Mouse (Mus musculus) CD8-positive naive resting alpha-beta T cell, adult 2 months (primary cell): Measurements from ENCODE around the gene Mymx.
A peak's percentile ranks its signal among the peaks of the same experiment; 100 is the strongest.
"Not testable (repeated sequence)": the region's sequence is repeated elsewhere in the genome, so short reads cannot be mapped to it uniquely, and the experiment has no call there.

Source experiments
- DNase-seq, 2 experiments: peaks; one replicate each; pipeline ENCODE4 v3.0.0; 2022; ENCODE audit warnings: low read depth in 2 of 2, low spot score in 2 of 2

Mymx gene

DNA sequence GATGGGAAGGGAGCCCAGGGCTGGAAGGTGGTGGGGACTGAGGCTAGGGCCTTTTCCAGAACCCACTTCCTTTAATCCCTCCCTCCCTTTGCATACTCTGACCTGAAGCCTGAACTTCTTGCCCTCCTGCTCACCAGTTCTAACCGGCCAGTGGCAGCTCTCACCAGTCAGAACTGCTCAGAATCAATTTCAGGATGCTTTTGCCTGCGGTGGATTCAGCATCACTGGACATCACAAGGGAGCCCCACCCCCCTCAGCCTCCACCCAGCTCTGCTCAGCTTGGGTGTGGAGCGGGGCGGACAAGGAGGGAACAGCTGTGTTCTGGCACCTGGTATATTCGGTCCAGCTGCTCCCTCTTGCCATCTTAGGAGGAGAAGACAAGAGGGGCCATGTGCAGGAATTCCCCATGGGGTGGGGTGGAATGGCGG is at the start of gene Mymx:
TSS of gene Mymx (minus strand) at position 226 of the 428 bp plus-strand sequence.
- DNase-seq: no peak

DNA sequence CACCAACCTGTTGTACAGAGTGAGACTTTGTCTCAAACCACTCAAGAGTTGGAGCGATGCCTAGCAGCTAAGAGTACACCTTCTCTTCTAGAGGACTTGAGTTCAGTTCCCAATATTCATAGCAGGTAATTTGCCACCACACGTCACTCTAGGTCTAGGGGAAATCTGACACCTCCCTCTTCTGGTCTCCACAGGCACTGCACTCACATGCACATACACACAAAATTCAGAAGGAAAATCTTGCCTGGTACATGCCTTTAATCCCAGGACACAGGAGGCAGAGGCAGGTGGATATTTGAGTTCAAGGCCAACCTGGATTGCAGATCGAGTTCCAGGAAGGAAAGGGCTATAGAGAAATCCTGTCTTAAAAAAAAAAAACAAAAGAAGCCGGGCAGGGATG is 42.3 kb upstream of the Mymx start:
- DNase-seq: no peak

DNA sequence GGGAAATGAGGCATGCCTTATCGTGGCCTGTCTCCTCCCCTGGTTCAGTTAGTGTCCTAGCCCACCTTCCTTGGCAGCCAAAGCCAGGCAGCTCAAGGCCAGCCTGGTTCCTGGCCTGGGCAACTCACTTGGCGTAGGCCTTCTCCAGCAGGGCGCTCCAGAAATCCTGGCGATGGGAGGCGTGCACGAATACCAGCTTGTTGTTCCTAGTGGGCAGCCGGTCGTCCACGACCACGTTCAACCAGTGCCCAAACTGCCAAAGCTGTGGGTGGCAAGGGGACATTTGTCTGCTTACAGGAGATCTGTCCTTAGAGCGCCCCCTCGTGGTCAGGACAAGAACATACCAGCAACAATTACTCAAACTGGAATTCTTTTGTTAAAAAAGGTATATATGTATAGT is 40.8 kb upstream of the Mymx start:
- peak; percentile 63 to 67 for DNase-seq

DNA sequence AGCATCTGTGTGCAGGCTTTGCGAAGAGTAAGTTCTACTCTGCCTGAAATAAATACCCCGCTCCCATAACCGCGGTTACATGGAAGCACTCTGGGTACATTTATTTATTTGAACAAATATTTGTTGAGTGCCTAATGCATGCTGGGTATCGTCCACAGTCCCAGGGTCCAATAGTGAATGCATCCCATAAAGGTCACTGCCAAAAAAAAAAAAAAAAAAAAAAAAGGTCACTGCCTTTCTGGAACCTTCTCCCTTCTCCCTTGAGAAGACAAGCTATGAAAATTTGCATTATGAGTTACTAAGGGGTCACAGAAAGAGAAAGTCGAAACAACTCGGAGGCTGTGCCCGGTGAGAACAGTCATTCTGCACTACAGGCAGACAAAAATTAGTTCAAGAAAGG is 40.1 kb upstream of the Mymx start:
- DNase-seq: no peak

DNA sequence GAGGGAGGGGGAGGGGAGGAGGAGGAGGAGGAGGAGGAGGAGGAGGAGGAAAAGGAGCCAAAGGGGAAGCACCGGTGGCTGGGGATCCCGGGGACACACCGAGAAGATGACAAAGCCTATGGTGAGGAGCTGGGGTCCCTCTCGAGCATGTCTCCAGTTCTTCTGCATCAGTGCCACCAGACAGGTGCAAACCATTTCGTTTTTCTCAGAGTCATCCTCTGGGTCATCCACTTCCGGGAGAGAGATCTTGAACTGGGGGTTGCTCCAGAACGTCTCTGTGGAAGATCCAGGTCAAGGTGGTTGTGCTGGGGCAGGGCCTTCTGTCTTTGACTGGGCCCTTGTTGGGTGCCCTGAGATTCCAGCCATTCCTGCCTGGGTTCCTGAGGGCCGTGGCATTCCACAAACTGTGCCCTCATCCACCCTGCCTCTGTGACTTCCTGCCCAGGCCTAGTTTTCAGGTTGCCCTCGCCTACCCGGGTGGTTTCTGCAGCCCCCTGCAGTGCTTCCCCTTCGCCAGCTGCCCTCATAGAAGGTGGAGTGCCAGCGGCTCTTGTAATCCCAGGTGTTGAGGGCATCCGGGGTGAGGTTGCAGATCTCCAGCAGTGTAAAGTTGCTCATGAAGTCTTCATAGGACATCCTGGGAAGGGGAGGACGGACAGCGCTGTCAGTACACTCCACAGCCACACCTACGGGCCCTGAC is 36.8 kb upstream of the Mymx start:
- no peak for DNase-seq

DNA sequence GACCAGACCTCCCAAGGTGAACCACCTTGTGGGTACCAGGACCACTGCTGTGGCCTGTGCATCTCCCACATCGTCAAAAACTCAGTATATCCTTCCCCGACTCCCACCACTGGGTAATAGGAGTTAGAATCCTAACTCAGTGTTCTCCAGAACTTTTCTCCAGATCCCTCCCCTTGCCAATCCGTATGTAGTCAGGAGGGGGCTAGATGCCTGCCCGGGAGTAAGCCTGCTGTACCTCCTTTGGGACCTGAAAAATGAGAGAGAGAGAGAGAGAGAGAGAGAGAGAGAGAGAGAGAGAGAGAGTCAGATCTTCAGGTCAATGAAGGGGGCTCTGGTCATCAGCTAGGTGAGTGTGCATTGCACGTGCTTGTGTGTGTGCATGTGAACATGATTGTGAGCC is 32.1 kb upstream of the Mymx start:
- DNase-seq: no peak

DNA sequence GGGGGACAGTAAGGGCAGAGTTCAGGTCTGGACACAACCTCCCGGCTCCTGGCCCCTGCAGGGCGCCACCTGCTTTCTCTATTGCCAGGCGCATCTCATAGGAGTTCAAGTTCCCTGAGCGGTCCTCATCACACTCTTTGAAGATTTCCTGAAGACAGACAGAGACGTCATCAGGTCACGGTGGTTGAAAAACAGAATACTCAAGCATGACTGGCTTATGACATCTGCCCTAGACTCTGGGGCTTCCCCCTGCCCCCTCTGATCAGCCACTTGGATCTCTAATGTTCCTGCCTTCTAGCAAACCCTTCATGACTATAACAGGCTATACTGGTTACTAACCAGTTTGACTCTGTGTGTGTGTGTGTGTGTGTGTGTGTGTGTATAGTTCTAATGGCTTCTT is 30.0 kb upstream of the Mymx start:
- no peak for DNase-seq

DNA sequence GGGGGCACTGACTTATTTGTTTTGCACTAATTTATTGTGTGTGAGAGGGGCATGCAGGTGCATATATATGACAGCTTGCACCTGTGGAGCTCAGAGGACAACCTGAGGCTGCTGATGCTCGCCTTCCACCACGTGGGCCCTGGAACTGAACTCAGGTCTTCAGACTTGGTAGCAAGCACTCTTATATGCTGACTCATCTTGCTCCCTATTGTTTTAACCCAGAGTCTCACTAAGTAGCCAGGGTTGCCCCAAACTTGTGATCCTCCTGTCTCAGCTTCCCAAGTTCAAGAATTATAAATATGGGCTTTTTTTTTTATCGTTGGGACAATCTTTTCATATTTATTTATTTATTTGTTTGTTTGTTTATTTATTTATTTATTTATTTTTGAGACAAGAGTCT is 29.1 kb upstream of the Mymx start:
- no peak for DNase-seq

DNA sequence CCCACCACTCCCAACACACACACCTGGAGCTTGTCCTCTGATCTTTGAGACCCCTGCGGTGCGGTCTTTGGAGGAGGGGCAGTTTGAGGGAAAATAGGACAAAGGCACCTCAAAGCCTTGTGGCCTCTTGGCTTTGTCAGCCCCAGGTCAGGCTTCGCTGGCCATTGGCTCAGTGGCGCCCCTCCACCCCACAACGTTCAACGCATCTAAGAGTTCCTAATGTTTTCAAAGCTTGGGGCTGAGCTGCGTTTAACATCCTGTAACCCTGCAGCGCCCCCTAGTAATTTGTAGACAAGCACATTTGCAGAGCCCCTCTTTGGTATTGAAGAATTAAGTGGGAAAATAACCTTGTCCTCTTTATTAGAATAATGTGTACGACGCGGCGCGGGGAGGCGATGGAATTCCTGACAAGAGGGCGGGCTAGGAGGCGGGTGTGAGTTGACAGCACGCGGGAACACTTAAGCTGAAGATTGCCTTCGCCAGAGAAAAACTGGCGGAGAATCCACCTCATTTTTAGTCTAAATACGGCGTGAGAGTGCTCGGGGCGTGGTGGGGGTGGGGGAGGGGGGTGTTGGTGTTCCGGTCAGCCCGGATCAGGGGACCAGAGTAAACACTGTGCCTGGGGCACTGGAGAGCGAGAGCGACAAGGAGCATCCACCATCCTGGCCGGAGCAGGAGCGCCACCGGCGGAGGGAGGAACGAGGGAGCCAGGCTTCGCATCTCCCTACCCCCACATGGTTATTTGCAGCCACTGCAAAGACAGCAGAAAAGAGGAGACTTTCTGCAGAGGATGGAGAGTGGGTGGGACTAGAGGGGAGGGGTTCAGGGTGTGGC is 28.2 kb upstream of the Mymx start:
- peak; percentile 37 to 60 for DNase-seq

DNA sequence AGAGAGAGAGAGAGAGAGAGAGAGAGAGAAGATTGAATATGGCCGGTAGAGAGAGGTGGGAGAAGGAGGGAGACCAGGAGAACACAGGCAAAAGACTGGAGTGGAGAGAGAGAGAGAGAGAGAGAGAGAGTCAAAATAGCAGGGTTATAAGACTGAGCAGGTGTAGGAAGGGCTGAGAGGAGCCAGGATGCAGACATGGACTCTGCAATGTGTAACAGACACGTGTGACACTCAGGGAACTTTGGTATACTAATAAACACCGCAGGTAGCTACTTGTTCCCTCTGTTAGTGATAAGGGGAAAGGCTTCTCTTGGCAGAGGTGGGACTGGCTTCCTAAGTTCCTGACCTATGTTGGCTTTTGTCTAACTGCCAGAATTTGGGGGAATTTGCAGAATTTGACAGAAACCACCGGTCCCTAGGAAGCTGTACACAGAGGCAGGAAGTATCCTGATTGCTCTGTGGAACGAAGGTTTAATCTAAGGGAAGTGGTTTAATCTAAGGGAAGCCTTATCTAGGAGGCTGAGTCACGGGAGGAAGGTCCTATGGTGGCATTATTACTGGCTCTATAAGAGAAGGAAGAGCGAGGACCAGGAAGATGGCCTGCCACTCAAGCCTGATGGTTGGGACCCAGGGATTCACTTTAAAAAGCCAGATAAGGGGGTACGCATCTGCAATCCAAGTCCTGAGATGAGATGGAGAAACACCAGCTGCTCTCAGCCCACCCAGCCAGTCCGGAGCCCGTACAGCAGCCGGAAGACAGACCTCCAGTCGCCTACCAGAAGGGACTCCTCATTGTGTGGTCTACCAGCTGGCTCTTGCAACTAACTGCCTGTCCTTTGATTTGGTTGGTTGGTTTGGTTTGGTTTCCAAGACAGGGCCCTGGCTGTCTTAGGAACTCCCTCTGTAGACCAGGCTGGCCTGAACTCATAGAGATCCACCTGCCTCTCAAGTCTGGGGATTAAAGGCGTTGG is 27.3 kb upstream of the Mymx start:
- no peak for DNase-seq

DNA sequence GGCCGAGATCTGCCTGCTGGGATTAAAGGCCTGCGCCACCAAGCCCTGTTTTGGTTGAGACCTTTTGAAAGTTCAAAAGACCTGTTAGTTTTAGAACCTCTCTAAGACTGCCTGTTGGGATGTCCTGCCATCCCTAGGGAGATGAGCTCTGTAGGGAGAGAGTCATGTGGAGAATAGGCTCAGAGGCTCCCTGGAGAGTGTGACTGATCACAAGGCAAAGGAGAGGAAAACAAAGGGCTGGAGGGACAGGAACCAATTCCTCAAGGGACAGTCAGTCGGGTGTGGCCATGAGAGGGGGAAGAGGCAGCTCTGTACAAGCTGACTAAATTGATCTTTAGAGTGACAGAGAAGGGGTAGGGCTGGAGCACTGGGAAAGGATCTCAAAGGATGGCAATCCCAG is 26.3 kb upstream of the Mymx start:
- DNase-seq: no peak

DNA sequence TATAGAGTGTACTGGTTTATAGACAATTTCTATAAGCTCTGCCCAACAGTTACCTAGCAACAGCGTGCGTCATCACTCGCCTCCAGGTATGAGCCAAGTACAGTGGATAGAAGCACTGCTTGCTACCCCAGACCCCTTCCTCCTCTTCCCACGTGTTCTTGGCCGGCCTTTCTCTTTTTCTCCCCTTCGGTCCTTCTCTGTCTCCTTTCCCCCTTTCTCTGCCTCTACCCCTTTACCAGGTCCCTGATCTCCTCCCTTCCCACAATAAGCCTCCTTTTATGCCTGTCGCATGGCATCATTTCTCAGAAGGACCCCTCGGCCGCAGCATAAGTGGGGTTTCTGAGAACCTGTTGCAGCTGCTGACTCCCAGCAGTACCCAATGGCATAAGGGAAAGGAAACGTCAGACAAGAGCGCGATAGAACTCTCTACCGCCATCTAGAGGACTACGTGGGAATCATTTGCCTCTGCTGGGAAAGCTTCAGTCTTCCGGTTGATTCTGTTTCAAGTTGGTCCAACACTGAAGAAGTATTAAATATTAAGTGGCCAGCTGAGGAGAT is 24.8 kb upstream of the Mymx start:
- DNase-seq: peak; percentile 58 to 77

DNA sequence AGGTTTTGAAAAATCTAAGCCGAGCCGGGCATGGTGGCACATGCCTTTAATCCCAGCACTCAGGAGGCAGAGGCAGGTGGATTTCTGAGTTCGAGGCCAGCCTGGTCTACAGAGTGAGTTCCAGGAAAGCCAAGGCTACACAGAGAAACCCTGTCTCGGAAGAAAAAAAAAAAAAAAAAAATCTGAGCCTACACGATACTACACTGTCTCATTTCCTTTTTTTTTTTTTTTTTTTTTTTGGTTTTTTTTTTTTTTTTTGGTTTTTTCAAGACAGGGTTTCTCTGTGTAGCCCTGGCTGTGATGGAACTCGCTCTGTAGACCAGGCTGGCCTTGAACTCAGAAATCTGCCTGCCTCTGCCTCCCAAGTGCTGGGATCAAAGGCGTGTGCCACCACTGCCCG is 21.5 kb upstream of the Mymx start:
- DNase-seq: not testable (repeated sequence)

DNA sequence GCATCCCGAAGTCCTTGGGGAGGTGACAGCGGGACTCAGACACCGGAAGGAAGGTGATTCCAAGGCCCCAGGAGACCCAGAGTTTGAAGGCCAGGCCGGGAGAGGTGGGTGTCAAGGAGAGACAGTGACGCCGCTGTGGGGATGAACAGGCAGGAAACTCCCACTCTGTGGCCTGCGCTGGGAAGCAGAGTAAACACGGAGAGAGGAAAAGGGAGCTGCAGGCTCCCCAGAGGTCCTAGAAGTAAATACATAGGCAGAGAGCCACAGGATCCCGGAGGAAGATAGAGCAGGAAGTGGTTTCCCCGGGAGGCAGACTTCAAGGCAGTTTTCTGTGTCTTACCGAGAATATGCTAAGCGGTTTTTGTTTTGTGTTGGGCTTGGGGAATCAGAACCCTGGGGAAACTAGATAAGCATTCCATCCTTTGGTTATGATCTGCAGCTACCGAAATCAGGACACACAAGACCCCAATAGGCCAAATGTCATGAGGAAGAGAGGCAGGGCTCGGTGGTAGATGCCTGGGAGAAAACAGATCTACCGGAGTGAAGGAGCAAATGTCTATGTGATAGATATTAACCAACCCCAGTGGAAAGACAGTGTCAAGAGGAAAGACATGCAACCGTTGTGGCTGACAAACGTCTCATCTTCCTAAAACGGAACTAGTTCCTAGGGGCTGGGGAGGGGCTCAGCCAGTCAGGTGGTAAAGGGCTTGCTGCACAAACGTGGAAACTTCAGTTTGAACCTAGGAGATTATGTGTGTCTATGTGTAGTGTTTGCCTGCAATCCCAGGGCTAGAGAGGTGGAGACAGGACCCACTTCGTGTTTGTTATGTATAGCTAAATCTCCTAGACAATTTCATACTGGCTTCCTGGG is 17.7 kb upstream of the Mymx start:
- no peak for DNase-seq

DNA sequence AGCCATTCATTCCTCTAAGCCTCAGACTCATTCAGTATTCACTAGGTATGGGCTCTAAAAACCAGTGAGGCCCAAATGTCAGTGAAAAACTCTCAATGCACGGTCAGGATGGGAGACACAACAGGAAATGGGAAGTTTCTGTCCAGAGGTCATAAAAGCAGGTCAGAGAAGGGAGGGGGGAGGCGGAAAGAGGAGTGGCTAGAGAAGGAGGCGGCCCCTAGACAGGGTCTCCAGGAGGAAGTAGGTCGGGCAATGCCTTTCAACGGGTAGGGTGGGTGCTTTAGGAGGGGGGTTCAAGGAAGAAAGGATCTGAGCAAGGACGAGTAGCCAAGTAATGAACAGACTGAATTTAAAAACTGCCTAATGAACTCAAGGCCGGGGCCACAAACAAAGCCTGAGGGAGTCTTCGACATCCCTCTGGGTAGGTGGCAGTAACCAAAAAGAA is 17.1 kb upstream of the Mymx start:
- no peak for DNase-seq

DNA sequence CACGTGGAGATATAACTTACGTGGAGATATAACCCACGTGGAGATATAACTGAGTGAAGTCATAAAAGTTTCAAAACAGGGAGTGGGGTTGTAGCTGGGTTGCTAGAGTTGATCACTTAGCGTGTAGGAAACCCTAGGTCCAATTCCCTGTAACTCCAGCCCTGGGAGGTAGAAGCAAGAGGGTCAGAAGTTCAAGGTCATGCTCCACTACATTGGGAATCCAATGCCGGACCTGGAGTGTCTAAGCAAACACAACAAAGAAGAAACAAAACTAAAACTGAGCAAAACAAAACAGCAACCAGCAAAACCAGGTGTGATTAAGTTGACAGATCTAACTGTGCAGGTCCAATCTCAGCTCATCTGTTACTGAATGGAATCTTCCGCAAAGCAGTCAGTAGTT is 15.8 kb upstream of the Mymx start:
- no peak for DNase-seq

DNA sequence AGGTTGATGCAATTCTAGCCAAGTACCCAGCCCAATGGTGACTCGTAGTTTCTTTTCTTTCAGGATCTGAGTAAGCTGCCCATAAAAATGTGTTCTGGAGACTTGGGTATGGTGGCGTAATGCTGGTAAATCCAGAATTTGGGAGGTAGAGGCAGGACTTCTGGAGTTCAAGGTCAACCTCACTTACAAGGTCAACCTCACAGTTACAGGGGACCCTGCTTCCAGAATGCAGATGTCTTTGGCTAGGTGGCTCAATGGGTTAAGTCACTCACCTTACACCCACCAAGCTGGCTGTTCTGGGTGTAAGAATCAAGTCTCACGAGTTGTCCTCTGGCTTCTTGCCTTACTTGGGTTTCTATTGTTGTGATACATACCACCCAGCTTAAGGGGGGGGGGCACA is 14.8 kb upstream of the Mymx start:
- DNase-seq: no peak

DNA sequence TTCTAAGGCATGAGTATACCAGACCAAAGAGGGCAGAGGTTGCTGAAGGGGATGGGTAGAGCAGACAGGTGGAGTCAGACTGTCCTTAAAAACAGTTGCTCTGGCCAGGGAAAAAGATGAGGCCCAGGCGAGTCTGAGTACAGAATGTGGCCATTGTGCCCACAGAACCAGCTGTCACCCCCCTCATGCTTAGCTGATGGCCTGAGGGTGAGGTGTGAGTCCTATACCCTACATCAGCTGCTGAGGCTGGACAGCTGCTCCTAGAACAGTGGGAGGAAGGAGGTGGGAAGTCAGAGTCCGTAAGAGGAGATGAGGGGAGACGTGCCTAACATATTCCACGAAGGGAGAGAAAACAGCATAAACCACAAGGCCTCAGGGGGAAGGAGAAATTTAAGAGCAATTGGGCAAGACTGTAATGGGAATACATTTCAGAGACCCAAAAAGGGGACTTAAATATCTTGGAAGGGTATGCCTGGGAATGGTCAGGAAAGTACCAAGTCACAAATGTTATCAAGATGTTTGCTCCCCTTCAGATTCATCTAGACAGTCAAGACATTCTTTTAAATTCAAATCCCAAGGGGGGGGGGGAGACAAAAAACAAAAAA is 14.2 kb upstream of the Mymx start:
- no peak for DNase-seq

DNA sequence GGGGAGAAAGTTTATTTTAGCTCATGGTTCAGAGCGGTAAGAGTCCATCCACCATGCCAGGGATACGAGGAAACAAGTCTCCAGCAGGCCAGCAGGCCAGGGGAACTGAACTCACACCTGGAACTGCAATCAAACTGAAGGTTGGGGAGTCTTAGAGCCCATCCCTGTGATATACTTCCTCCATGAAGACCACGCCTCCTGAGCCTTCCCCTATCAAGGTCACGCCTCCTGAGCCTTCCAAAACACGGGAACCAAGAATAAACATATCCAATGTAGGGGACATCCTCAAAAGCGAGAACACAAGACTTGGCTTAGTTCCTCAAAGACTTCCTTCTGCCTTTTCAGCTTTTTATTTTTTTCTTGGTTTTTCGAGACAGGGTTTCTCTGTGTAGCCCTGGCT is 11.0 kb upstream of the Mymx start:
- DNase-seq: no peak

DNA sequence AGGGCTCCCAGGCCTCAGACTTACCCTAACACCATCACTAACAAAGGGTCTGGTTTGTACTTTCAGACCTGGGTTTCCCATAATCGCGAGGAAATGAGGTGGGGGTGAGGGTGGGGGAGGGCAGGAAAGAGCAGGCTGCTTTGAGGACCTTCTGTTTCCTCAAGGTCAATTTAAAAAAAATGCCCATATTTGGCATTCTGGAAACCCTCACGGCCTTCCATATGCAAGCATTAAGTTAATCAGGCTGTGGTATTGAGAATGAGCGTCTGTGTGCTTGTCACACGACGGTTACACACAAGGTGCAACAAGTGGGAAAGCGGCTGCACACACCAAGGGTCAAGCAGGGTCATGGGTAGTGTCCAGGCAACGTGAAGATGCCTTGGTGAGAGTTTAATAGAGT is 10.1 kb upstream of the Mymx start:
- no peak for DNase-seq
